Mouse (Mus musculus): ENCODE data around the gene 4921524J17Rik. TPM values are rescaled to one million over a fixed set of nuclear protein-coding genes. Genes with fewer than 3 reads are reported as not detected.

The 4921524J17Rik gene
- polyA plus RNA-seq, 1 experiment from 2014 or later = 46.5 TPM

GRCm38 (mm10) chr8:85452328-85452727, 19.7 kb upstream of the 4921524J17Rik start:
- peak overlapping the region; percentile 36 for H3K4me2 ChIP-seq (ENCODE audit: low read length)
- H3K27ac ChIP-seq (ENCODE audit: low read length) = no peak overlapping the region
- H3K9me3 ChIP-seq (replicated peaks; ENCODE audit: control insufficient read depth, low read length, poor library complexity, severe bottlenecking) = no peaks in the 10 kb centered on the region
- WGBS = 20% methylated on average over 14 of the region's 14 CpGs
- H3K36me3 ChIP-seq (ENCODE audit: control insufficient read depth, insufficient read depth, low read length) = no peaks in the 10 kb centered on the region
- no peak overlapping the region for H3K4me3 ChIP-seq (ENCODE audit: low read depth, low read length)
- H3K9ac ChIP-seq (ENCODE audit: low read depth, low read length) = no peak overlapping the region
- H3K4me1 ChIP-seq (ENCODE audit: control insufficient read depth, insufficient read depth, low read length) = peaks cover 4% of the 10 kb centered on the region; the same call in 1 of the 2 replicates
- no peaks in the 10 kb centered on the region for H3K27me3 ChIP-seq (ENCODE audit: control insufficient read depth, insufficient read depth, low read depth, low read length)
- no peak for ATAC-seq

GRCm38 (mm10) chr8:85450335-85450734, 17.7 kb upstream of the 4921524J17Rik start:
- Histone ChIP-seq H3K4me3 (ENCODE audit: low read depth, low read length) (no peak overlapping the region), H3K27me3 (ENCODE audit: control insufficient read depth, insufficient read depth, low read depth, low read length) (no peaks in the 10 kb centered on the region), H3K27ac (ENCODE audit: low read length) (no peak overlapping the region), H3K4me1 (ENCODE audit: control insufficient read depth, insufficient read depth, low read length) (peaks cover 4% of the 10 kb centered on the region; the same call in 1 of the 2 replicates), H3K9ac (ENCODE audit: low read depth, low read length) (no peak overlapping the region), H3K4me2 (ENCODE audit: low read length) (no peak overlapping the region), H3K9me3 (replicated peaks; ENCODE audit: control insufficient read depth, low read length, poor library complexity, severe bottlenecking) (no peaks in the 10 kb centered on the region), H3K36me3 (ENCODE audit: control insufficient read depth, insufficient read depth, low read length) (no peaks in the 10 kb centered on the region)
- no peak for ATAC-seq
- 87% methylated on average over 3 of the region's 3 CpGs for WGBS

GRCm38 (mm10) chr8:85445936-85446685, 13.5 kb upstream of the 4921524J17Rik start:
- no peak for ATAC-seq
- H3K36me3 ChIP-seq (ENCODE audit: control insufficient read depth, insufficient read depth, low read length) = no peaks in the 10 kb centered on the region
- H3K9ac ChIP-seq (ENCODE audit: low read depth, low read length) = no peak overlapping the region
- no peak overlapping the region for H3K4me3 ChIP-seq (ENCODE audit: low read depth, low read length)
- H3K27me3 ChIP-seq (ENCODE audit: control insufficient read depth, insufficient read depth, low read depth, low read length) = no peaks in the 10 kb centered on the region
- H3K27ac ChIP-seq (ENCODE audit: low read length) = no peak overlapping the region
- no peaks in the 10 kb centered on the region for H3K4me1 ChIP-seq (ENCODE audit: control insufficient read depth, insufficient read depth, low read length)
- no peaks in the 10 kb centered on the region for H3K9me3 ChIP-seq (replicated peaks; ENCODE audit: control insufficient read depth, low read length, poor library complexity, severe bottlenecking)
- whole genome bisulfite sequencing = 85% methylated on average over 15 of the region's 15 CpGs
- H3K4me2 ChIP-seq (ENCODE audit: low read length) = no peak overlapping the region

GRCm38 (mm10) chr8:85444092-85444491, 11.5 kb upstream of the 4921524J17Rik start:
- Histone ChIP-seq H3K36me3 (ENCODE audit: control insufficient read depth, insufficient read depth, low read length) (no peaks in the 10 kb centered on the region), H3K9me3 (replicated peaks; ENCODE audit: control insufficient read depth, low read length, poor library complexity, severe bottlenecking) (0 out of 2 replicates have a peak, but pooled peaks cover 3% of the 10 kb centered on the region), H3K4me2 (ENCODE audit: low read length) (no peak overlapping the region), H3K4me1 (ENCODE audit: control insufficient read depth, insufficient read depth, low read length) (no peaks in the 10 kb centered on the region), H3K27me3 (ENCODE audit: control insufficient read depth, insufficient read depth, low read depth, low read length) (no peaks in the 10 kb centered on the region), H3K27ac (ENCODE audit: low read length) (no peak overlapping the region), H3K4me3 (ENCODE audit: low read depth, low read length) (no peak overlapping the region), H3K9ac (ENCODE audit: low read depth, low read length) (no peak overlapping the region)
- ATAC-seq = no peak

- no peak overlapping the region for H3K27ac ChIP-seq (ENCODE audit: low read length)
- H3K27me3 ChIP-seq (ENCODE audit: control insufficient read depth, insufficient read depth, low read depth, low read length) = no peaks in the 10 kb centered on the region
- H3K36me3 ChIP-seq (ENCODE audit: control insufficient read depth, insufficient read depth, low read length) = no peaks in the 10 kb centered on the region
- WGBS = 47% methylated on average over 5 of the region's 5 CpGs
- H3K9me3 ChIP-seq (replicated peaks; ENCODE audit: control insufficient read depth, low read length, poor library complexity, severe bottlenecking) = 0 out of 2 replicates have a peak, but pooled peaks cover 3% of the 10 kb centered on the region
- no peaks in the 10 kb centered on the region for H3K4me1 ChIP-seq (ENCODE audit: control insufficient read depth, insufficient read depth, low read length)
- no peak overlapping the region for H3K9ac ChIP-seq (ENCODE audit: low read depth, low read length)
- ATAC-seq = no peak
- no peak overlapping the region for H3K4me2 ChIP-seq (ENCODE audit: low read length)
- no peak overlapping the region for H3K4me3 ChIP-seq (ENCODE audit: low read depth, low read length)
These were observed 8.9 kb upstream of the 4921524J17Rik start for GRCm38 (mm10) chr8:85441564-85441963.

- Histone ChIP-seq H3K4me1 (ENCODE audit: control insufficient read depth, insufficient read depth, low read length) (peaks cover 12% of the 10 kb centered on the region), H3K4me3 (ENCODE audit: low read depth, low read length) (no peak overlapping the region), H3K27me3 (ENCODE audit: control insufficient read depth, insufficient read depth, low read depth, low read length) (no peaks in the 10 kb centered on the region), H3K9me3 (replicated peaks; ENCODE audit: control insufficient read depth, low read length, poor library complexity, severe bottlenecking) (0 out of 2 replicates have a peak, but pooled peaks cover 3% of the 10 kb centered on the region), H3K27ac (ENCODE audit: low read length) (no peak overlapping the region), H3K36me3 (ENCODE audit: control insufficient read depth, insufficient read depth, low read length) (no peaks in the 10 kb centered on the region), H3K4me2 (ENCODE audit: low read length) (no peak overlapping the region), H3K9ac (ENCODE audit: low read depth, low read length) (no peak overlapping the region)
- WGBS = 50% methylated on average over 5 of the region's 5 CpGs
- no peak for ATAC-seq
These were observed 3.1 kb upstream of the 4921524J17Rik start for GRCm38 (mm10) chr8:85435736-85436135.

GRCm38 (mm10) chr8:85434817-85435216, 2.2 kb upstream of the 4921524J17Rik start:
- Histone ChIP-seq H3K36me3 (ENCODE audit: control insufficient read depth, insufficient read depth, low read length) (no peaks in the 10 kb centered on the region), H3K4me3 (ENCODE audit: low read depth, low read length) (no peak overlapping the region), H3K9me3 (replicated peaks; ENCODE audit: control insufficient read depth, low read length, poor library complexity, severe bottlenecking) (no peaks in the 10 kb centered on the region), H3K27me3 (ENCODE audit: control insufficient read depth, insufficient read depth, low read depth, low read length) (no peaks in the 10 kb centered on the region), H3K9ac (ENCODE audit: low read depth, low read length) (no peak overlapping the region), H3K4me2 (ENCODE audit: low read length) (no peak overlapping the region), H3K27ac (ENCODE audit: low read length) (no peak overlapping the region), H3K4me1 (ENCODE audit: control insufficient read depth, insufficient read depth, low read length) (peaks cover 15% of the 10 kb centered on the region)
- WGBS = 74% methylated on average over 12 of the region's 12 CpGs
- ATAC-seq = no peak

- Histone ChIP-seq H3K27me3 (ENCODE audit: control insufficient read depth, insufficient read depth, low read depth, low read length) (no peaks in the 10 kb centered on the region), H3K4me1 (ENCODE audit: control insufficient read depth, insufficient read depth, low read length) (peaks cover 25% of the 10 kb centered on the region), H3K4me3 (ENCODE audit: low read depth, low read length) (peak overlapping the region; percentile 87), H3K4me2 (ENCODE audit: low read length) (peak overlapping the region; percentile 64), H3K27ac (ENCODE audit: low read length) (peak overlapping the region; percentile 91), H3K9me3 (replicated peaks; ENCODE audit: control insufficient read depth, low read length, poor library complexity, severe bottlenecking) (no peaks in the 10 kb centered on the region), H3K9ac (ENCODE audit: low read depth, low read length) (peak overlapping the region; percentile 61; the same call in 1 of the 2 replicates), H3K36me3 (ENCODE audit: control insufficient read depth, insufficient read depth, low read length) (no peaks in the 10 kb centered on the region)
- WGBS = 2% methylated on average over 6 of the region's 6 CpGs
- peak; percentile 73 for ATAC-seq
These were observed 372 bp upstream of the 4921524J17Rik start for GRCm38 (mm10) chr8:85433017-85433393.

- H3K4me3 ChIP-seq (ENCODE audit: low read depth, low read length) = peak overlapping the region; percentile 87
- no peak overlapping the region; the same call in 1 of the 2 replicates for H3K27ac ChIP-seq (ENCODE audit: low read length)
- no peaks in the 10 kb centered on the region for H3K9me3 ChIP-seq (replicated peaks; ENCODE audit: control insufficient read depth, low read length, poor library complexity, severe bottlenecking)
- H3K4me1 ChIP-seq (ENCODE audit: control insufficient read depth, insufficient read depth, low read length) = peaks cover 28% of the 10 kb centered on the region
- no peaks in the 10 kb centered on the region for H3K36me3 ChIP-seq (ENCODE audit: control insufficient read depth, insufficient read depth, low read length)
- ATAC-seq = no peak
- H3K4me2 ChIP-seq (ENCODE audit: low read length) = peak overlapping the region; percentile 64
- WGBS = 16% methylated on average over 10 of the region's 10 CpGs
- no peaks in the 10 kb centered on the region for H3K27me3 ChIP-seq (ENCODE audit: control insufficient read depth, insufficient read depth, low read depth, low read length)
- H3K9ac ChIP-seq (ENCODE audit: low read depth, low read length) = peak overlapping the region; percentile 83
These were observed 1.1 kb downstream of the 4921524J17Rik start for GRCm38 (mm10) chr8:85431281-85432167.
